Mouse (Mus musculus) limb, embryonic 15.5 days (tissue): ENCODE measurements around the gene Npr1. TPM values are rescaled to one million over a fixed set of nuclear protein-coding genes. Genes with fewer than 3 reads are reported as not detected.

ENCODE experiments used
- ATAC-seq: fragments of 200-750 bp; cut with Nextera tagmentation; 2 replicates; pipeline ENCODE4 v1.8.0; 2017; ENCODE audit warnings: low read depth, moderate TSS enrichment; ENCODE audit not compliant: insufficient number of reproducible peaks, low FRiP score, low TSS enrichment
- H3K27ac ChIP-seq: fragments of 300-500 bp; sonication (generic); 2 replicates; pipeline ENCODE4 v1.5.1; 2015; ENCODE audit warnings: moderate library complexity, mild to moderate bottlenecking, inconsistent platforms
- H3K27me3 ChIP-seq: fragments of 300-500 bp; sonication (generic); 2 replicates; pipeline ENCODE4 v1.6.1; 2015; ENCODE audit warnings: inconsistent platforms
- H3K36me3 ChIP-seq: fragments of 300-500 bp; sonication (generic); 2 replicates; pipeline ENCODE4 v1.6.1; 2015; ENCODE audit warnings: inconsistent platforms
- H3K4me1 ChIP-seq: fragments of 300-500 bp; sonication (generic); 2 replicates; pipeline ENCODE4 v1.6.1; 2015; ENCODE audit warnings: inconsistent platforms
- H3K4me2 ChIP-seq: fragments of 300-500 bp; sonication (generic); 2 replicates; pipeline ENCODE4 v1.6.1; 2015; ENCODE audit warnings: mild to moderate bottlenecking, inconsistent platforms
- H3K4me3 ChIP-seq: fragments of 300-500 bp; sonication (generic); 2 replicates; pipeline ENCODE4 v1.5.1; 2015; ENCODE audit warnings: mild to moderate bottlenecking, inconsistent platforms
- H3K9ac ChIP-seq: fragments of 300-500 bp; sonication (generic); 2 replicates; pipeline ENCODE4 v1.6.1; 2015; ENCODE audit warnings: inconsistent platforms
- H3K9me3 ChIP-seq: fragments of 300-500 bp; sonication (generic); 2 replicates; pipeline ENCODE4 v1.6.1; 2016; ENCODE audit warnings: inconsistent platforms
- WGBS: fragments of 180-500 bp; shearing (Covaris S2); methylation state at CpG from one replicate; pipeline ENCODE4 v1.1.7; 2015; 5-methylcytosine and 5-hydroxymethylcytosine counted together
- polyA plus RNA-seq: library from polyadenylated mRNA; unstranded; fragments of >200 nt; fragmentation: Nextera tagmentation; extraction: Ambion mirVana; gene quantifications from 2 replicates; pipeline ENCODE4 v1.2.1, GENCODE M21; 2015

Gene Npr1
- polyA plus RNA-seq, 1 experiment from 2014 or later, result 5.4 TPM

DNA sequence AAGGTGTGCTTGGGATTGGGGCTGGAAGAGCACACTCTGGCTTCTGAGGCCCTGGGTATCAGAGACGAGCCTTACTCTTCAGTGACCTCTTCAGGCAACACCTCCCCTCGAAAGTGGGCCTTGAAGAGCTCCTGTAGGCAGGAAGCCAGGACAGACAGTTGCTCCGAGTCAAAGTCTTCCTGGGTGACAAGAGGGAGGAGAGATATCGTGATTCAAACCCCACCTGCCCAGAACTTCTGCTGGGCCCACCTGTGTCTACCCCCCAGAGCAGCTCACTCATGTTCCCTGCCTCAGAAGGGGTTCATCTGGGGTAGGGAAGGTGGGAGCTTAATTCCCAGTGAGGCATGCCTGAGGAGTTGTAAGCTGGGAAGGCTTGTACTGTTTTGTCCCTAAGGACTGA, 64.7 kb downstream of the Npr1 start:
- H3K4me3 ChIP-seq, result no peak overlapping the region
- no peaks in the 10 kb centered on the region for H3K4me1 ChIP-seq
- H3K9me3 ChIP-seq, result no peaks in the 10 kb centered on the region
- no peak for ATAC-seq
- no peak overlapping the region for H3K4me2 ChIP-seq
- H3K27me3 ChIP-seq, result no peaks in the 10 kb centered on the region
- peaks cover 93% of the 10 kb centered on the region for H3K36me3 ChIP-seq
- no peak overlapping the region for H3K9ac ChIP-seq
- no peak overlapping the region for H3K27ac ChIP-seq
- WGBS, result 78% methylated on average over 4 of the region's 4 CpGs

Other genes with a start within 250 kb of the Npr1 start
- 112 and 125 TPM in 2 replicates for gene Jtb, start 234.3 kb downstream of the Npr1 start, polyA plus RNA-seq
- gene Creb3l4, start 222.4 kb downstream of the Npr1 start, polyA plus RNA-seq, result 5.8 and 6.5 TPM in 2 replicates
- gene Slc39a1, start 217.7 kb downstream of the Npr1 start, polyA plus RNA-seq, result 119 and 122 TPM in 2 replicates
- 20.1 and 20.8 TPM in 2 replicates for gene Crtc2, start 211.7 kb downstream of the Npr1 start, polyA plus RNA-seq
- gene Dennd4b, start 200.7 kb downstream of the Npr1 start, polyA plus RNA-seq, result 3.9 and 4.7 TPM in 2 replicates
- gene Gatad2b, start 172.7 kb downstream of the Npr1 start, polyA plus RNA-seq, result 13.3 and 14.2 TPM in 2 replicates
- 36.2 and 37.0 TPM in 2 replicates for gene Slc27a3, start 75.9 kb downstream of the Npr1 start, polyA plus RNA-seq
- 25.6 and 28.0 TPM in 2 replicates for gene Ints3, start 32.2 kb downstream of the Npr1 start, polyA plus RNA-seq
- gene Ilf2, start 10.3 kb upstream of the Npr1 start, polyA plus RNA-seq, result 171 and 176 TPM in 2 replicates
- gene Snapin, start 25.2 kb upstream of the Npr1 start, polyA plus RNA-seq, result 89.9 and 95.4 TPM in 2 replicates
- 146 and 147 TPM in 2 replicates for gene Chtop, start 43.6 kb upstream of the Npr1 start, polyA plus RNA-seq
- 38.7 and 40.1 TPM in 2 replicates for gene S100a1, start 48.5 kb upstream of the Npr1 start, polyA plus RNA-seq
- 52.1 and 55.0 TPM in 2 replicates for gene S100a13, start 48.6 kb upstream of the Npr1 start, polyA plus RNA-seq
- gene S100a14, start 61.0 kb upstream of the Npr1 start, polyA plus RNA-seq, result 171 TPM in 2 replicates
- 426 and 454 TPM in 2 replicates for gene S100a16, start 71.4 kb upstream of the Npr1 start, polyA plus RNA-seq
- gene S100a3, start 94.7 kb upstream of the Npr1 start, polyA plus RNA-seq, result 1.8 and 2.6 TPM in 2 replicates
- gene S100a2, start 124.4 kb upstream of the Npr1 start, polyA plus RNA-seq, result not detected in 2 replicates
- gene Gm42674, start 136.0 kb upstream of the Npr1 start, polyA plus RNA-seq, result not detected in 2 replicates
- 21.0 and 29.6 TPM in 2 replicates for gene S100a4, start 137.9 kb upstream of the Npr1 start, polyA plus RNA-seq
- gene S100a5, start 142.7 kb upstream of the Npr1 start, polyA plus RNA-seq, result not detected in 2 replicates
- 481 and 553 TPM in 2 replicates for gene S100a6, start 147.0 kb upstream of the Npr1 start, polyA plus RNA-seq
- 8.4 and 9.6 TPM in 2 replicates for gene S100a7a, start 188.2 kb upstream of the Npr1 start, polyA plus RNA-seq
- gene S100a8, start 203.1 kb upstream of the Npr1 start, polyA plus RNA-seq, result 30.5 and 33.3 TPM in 2 replicates
- gene S100a9, start 229.9 kb upstream of the Npr1 start, polyA plus RNA-seq, result 20.9 and 25.6 TPM in 2 replicates